Mouse (Mus musculus): Measurements from ENCODE around the gene Setd2. TPM values are rescaled to one million over a fixed set of nuclear protein-coding genes. Genes with fewer than 3 reads are reported as not detected.

The Setd2 gene
- polyA plus RNA-seq, 1 experiment, result 11.6 TPM

- Histone ChIP-seq H3K4me2 (ENCODE audit: low read depth) (no peak overlapping the region), H3K4me3 (no peak overlapping the region), H3K36me3 (ENCODE audit: control insufficient read depth, insufficient read depth) (no peaks in the 10 kb centered on the region), H3K79me2 (ENCODE audit: control insufficient read depth, insufficient read depth) (peaks cover 72% of the 10 kb centered on the region), H3K27me3 (ENCODE audit: control insufficient read depth, insufficient read depth, insufficient read length) (no peaks in the 10 kb centered on the region), H3ac (ENCODE audit: control insufficient read depth, insufficient read length) (no peak overlapping the region)
- TF ChIP-seq MAX (IDR thresholded peaks at IDR 0.05; ENCODE audit: low read depth) (no peak), TCF12 (IDR thresholded peaks at IDR 0.05; ENCODE audit: insufficient read depth, poor library complexity, severe bottlenecking) (no peak), SRF (IDR thresholded peaks at IDR 0.05; ENCODE audit: control insufficient read depth, insufficient read length, low read depth) (no peak), E2F4 (IDR thresholded peaks at IDR 0.05; ENCODE audit: insufficient read depth) (no peak), CEBPB (IDR thresholded peaks at IDR 0.05; ENCODE audit: insufficient read depth, poor library complexity, severe bottlenecking) (no peak), TCF3 (IDR thresholded peaks at IDR 0.05; ENCODE audit: insufficient read length, low read depth) (no peak), REST (IDR thresholded peaks at IDR 0.05; ENCODE audit: insufficient read depth, insufficient read length) (no peak), USF1 (IDR thresholded peaks at IDR 0.05; ENCODE audit: low read depth) (no peak), MYOG (IDR thresholded peaks at IDR 0.05; ENCODE audit: control insufficient read depth in 1 of 3, insufficient read depth in 1 of 3, insufficient read length in 2 of 3, low read depth in 2 of 3) (no peak), MYOD1 (IDR thresholded peaks at IDR 0.05; ENCODE audit: control insufficient read depth in 1 of 3, insufficient read length in 2 of 3, low read depth in 2 of 3) (no peak)
Observed at GRCm38 (mm10) chr9:110662844-110663243, 130.4 kb downstream of the Setd2 start.

- TF ChIP-seq USF1 (IDR thresholded peaks at IDR 0.05; ENCODE audit: low read depth), result no peak
- no peak for TF ChIP-seq MAX (IDR thresholded peaks at IDR 0.05; ENCODE audit: low read depth)
- no peak for TF ChIP-seq SRF (IDR thresholded peaks at IDR 0.05; ENCODE audit: control insufficient read depth, insufficient read length, low read depth)
- no peak for TF ChIP-seq MYOG (IDR thresholded peaks at IDR 0.05; ENCODE audit: control insufficient read depth in 1 of 3, insufficient read depth in 1 of 3, insufficient read length in 2 of 3, low read depth in 2 of 3)
- no peak for TF ChIP-seq TCF3 (IDR thresholded peaks at IDR 0.05; ENCODE audit: insufficient read length, low read depth)
- TF ChIP-seq MYOD1 (IDR thresholded peaks at IDR 0.05; ENCODE audit: control insufficient read depth in 1 of 3, insufficient read length in 2 of 3, low read depth in 2 of 3), result no peak
- no peaks in the 10 kb centered on the region for H3K36me3 ChIP-seq (ENCODE audit: control insufficient read depth, insufficient read depth)
- no peaks in the 10 kb centered on the region for H3K27me3 ChIP-seq (ENCODE audit: control insufficient read depth, insufficient read depth, insufficient read length)
- H3K4me2 ChIP-seq (ENCODE audit: low read depth), result no peak overlapping the region
- no peak overlapping the region for H3K4me3 ChIP-seq
- no peak overlapping the region for H3ac ChIP-seq (ENCODE audit: control insufficient read depth, insufficient read length)
- peaks cover 45% of the 10 kb centered on the region for H3K79me2 ChIP-seq (ENCODE audit: control insufficient read depth, insufficient read depth)
Observed at GRCm38 (mm10) chr9:110665912-110666311, 133.5 kb downstream of the Setd2 start.

GRCm38 (mm10) chr9:110666374-110666773 is 134.0 kb downstream of the Setd2 start:
- H3K79me2 ChIP-seq (ENCODE audit: control insufficient read depth, insufficient read depth), result peaks cover 41% of the 10 kb centered on the region
- TF ChIP-seq POLR2AphosphoS2 (IDR thresholded peaks at IDR 0.05; ENCODE audit: insufficient read length, low read depth) (no peak), E2F4 (IDR thresholded peaks at IDR 0.05; ENCODE audit: insufficient read depth) (no peak), MAX (IDR thresholded peaks at IDR 0.05; ENCODE audit: low read depth) (no peak), SRF (IDR thresholded peaks at IDR 0.05; ENCODE audit: control insufficient read depth, insufficient read length, low read depth) (no peak), TCF3 (IDR thresholded peaks at IDR 0.05; ENCODE audit: insufficient read length, low read depth) (no peak), CEBPB (IDR thresholded peaks at IDR 0.05; ENCODE audit: insufficient read depth, poor library complexity, severe bottlenecking) (no peak), MYOD1 (IDR thresholded peaks at IDR 0.05; ENCODE audit: control insufficient read depth in 1 of 3, insufficient read length in 2 of 3, low read depth in 2 of 3) (no peak), REST (IDR thresholded peaks at IDR 0.05; ENCODE audit: insufficient read depth, insufficient read length) (no peak), TCF12 (IDR thresholded peaks at IDR 0.05; ENCODE audit: insufficient read depth, poor library complexity, severe bottlenecking) (no peak), USF1 (IDR thresholded peaks at IDR 0.05; ENCODE audit: low read depth) (no peak)
- no peaks in the 10 kb centered on the region for H3K27me3 ChIP-seq (ENCODE audit: control insufficient read depth, insufficient read depth, insufficient read length)
- no peaks in the 10 kb centered on the region for H3K36me3 ChIP-seq (ENCODE audit: control insufficient read depth, insufficient read depth)
- H3K4me2 ChIP-seq (ENCODE audit: low read depth), result no peak overlapping the region
- no peak overlapping the region for H3K4me3 ChIP-seq
- H3ac ChIP-seq (ENCODE audit: control insufficient read depth, insufficient read length), result no peak overlapping the region

GRCm38 (mm10) chr9:110667219-110667836 is 134.9 kb downstream of the Setd2 start:
- no peak overlapping the region for H3ac ChIP-seq (ENCODE audit: control insufficient read depth, insufficient read length)
- no peak overlapping the region for H3K4me3 ChIP-seq
- peaks cover 35% of the 10 kb centered on the region for H3K79me2 ChIP-seq (ENCODE audit: control insufficient read depth, insufficient read depth)
- no peak for TF ChIP-seq POLR2A (IDR thresholded peaks at IDR 0.05; ENCODE audit: insufficient read length, low read depth)
- TF ChIP-seq CEBPB (IDR thresholded peaks at IDR 0.05; ENCODE audit: insufficient read depth, poor library complexity, severe bottlenecking), result no peak
- TF ChIP-seq TCF3 (IDR thresholded peaks at IDR 0.05; ENCODE audit: insufficient read length, low read depth), result no peak
- no peaks in the 10 kb centered on the region for H3K36me3 ChIP-seq (ENCODE audit: control insufficient read depth, insufficient read depth)
- no peak overlapping the region for H3K4me2 ChIP-seq (ENCODE audit: low read depth)
- no peaks in the 10 kb centered on the region for H3K27me3 ChIP-seq (ENCODE audit: control insufficient read depth, insufficient read depth, insufficient read length)

Other genes with a start within 250 kb of the Setd2 start
- 11.9 TPM for gene Elp6, start 227.4 kb upstream of the Setd2 start, polyA plus RNA-seq (2012; fragmentation: generic; extraction: Trizol)
- 44.4 TPM for gene Scap, start 199.3 kb upstream of the Setd2 start, polyA plus RNA-seq (2012; fragmentation: generic; extraction: Trizol)
- 36.0 TPM for gene Ptpn23, start 124.4 kb upstream of the Setd2 start, polyA plus RNA-seq (2012; fragmentation: generic; extraction: Trizol)
- gene Ngp, start 112.8 kb upstream of the Setd2 start, polyA plus RNA-seq (2012; fragmentation: generic; extraction: Trizol), result not detected
- 10.2 TPM for gene Klhl18, start 55.9 kb upstream of the Setd2 start, polyA plus RNA-seq (2012; fragmentation: generic; extraction: Trizol)
- 0.48 TPM for gene Kif9, start 55.6 kb upstream of the Setd2 start, polyA plus RNA-seq (2012; fragmentation: generic; extraction: Trizol)
- 66.9 TPM for gene Nradd, start 91.9 kb downstream of the Setd2 start, polyA plus RNA-seq (2012; fragmentation: generic; extraction: Trizol)
- 3.3 TPM for gene Nbeal2, start 121.6 kb downstream of the Setd2 start, polyA plus RNA-seq (2012; fragmentation: generic; extraction: Trizol)
- gene Ccdc12, start 123.9 kb downstream of the Setd2 start, polyA plus RNA-seq (2012; fragmentation: generic; extraction: Trizol), result 59.2 TPM
- 0.22 TPM for gene Myl3, start 209.3 kb downstream of the Setd2 start, polyA plus RNA-seq (2012; fragmentation: generic; extraction: Trizol)
- gene Pth1r, start 214.5 kb downstream of the Setd2 start, polyA plus RNA-seq (2012; fragmentation: generic; extraction: Trizol), result 0.20 TPM